Mouse (Mus musculus) thymus, postnatal 0 days (tissue): Measurements from ENCODE around the gene BC030870. TPM values are rescaled to one million over a fixed set of nuclear protein-coding genes. Genes with fewer than 3 reads are reported as not detected.
"Not testable (repeated sequence)": the region's sequence is repeated elsewhere in the genome, so short reads cannot be mapped to it uniquely, and the experiment has no call there.

ENCODE experiments used
- DNase-seq: peaks from one replicate; pipeline ENCODE4 v3.0.0-alpha.2; 2015; ENCODE audit warnings: low spot score
- polyA plus RNA-seq: library from polyadenylated mRNA; unstranded; fragments of >200 nt; fragmentation: Nextera tagmentation; extraction: Ambion mirVana; gene quantifications from 2 replicates; pipeline ENCODE4 v1.2.1, GENCODE M21; 2015

Gene BC030870
- not detected in 2 replicates for polyA plus RNA-seq

GRCm38 (mm10) chr8:65129199-65129788, at the start of gene BC030870:
Gene BC030870 (minus strand): TSS chr8:65129563.
- no peak for DNase-seq

GRCm38 (mm10) chr8:65174746-65175476, 45.5 kb upstream of the BC030870 start:
- no peak for DNase-seq

GRCm38 (mm10) chr8:65169184-65169583, 39.8 kb upstream of the BC030870 start:
- DNase-seq: no peak

GRCm38 (mm10) chr8:65160676-65161075, 31.3 kb upstream of the BC030870 start:
- not testable (repeated sequence) for DNase-seq

GRCm38 (mm10) chr8:65159096-65159748, 29.9 kb upstream of the BC030870 start:
- DNase-seq: no peak

- DNase-seq: no peak
These were observed 28.5 kb upstream of the BC030870 start for GRCm38 (mm10) chr8:65157901-65158300.

- DNase-seq: no peak
These were observed 9.6 kb upstream of the BC030870 start for GRCm38 (mm10) chr8:65138830-65139466.

- DNase-seq: no peak
These were observed 2.9 kb downstream of the BC030870 start for GRCm38 (mm10) chr8:65126454-65126853.

GRCm38 (mm10) chr8:65126014-65126413, 3.3 kb downstream of the BC030870 start:
- no peak for DNase-seq

GRCm38 (mm10) chr8:65112092-65112491, 17.3 kb downstream of the BC030870 start:
- no peak for DNase-seq

GRCm38 (mm10) chr8:65110285-65110691, 19.1 kb downstream of the BC030870 start:
- DNase-seq: peak; percentile 28

GRCm38 (mm10) chr8:65108936-65109335, 20.4 kb downstream of the BC030870 start:
- DNase-seq: no peak

GRCm38 (mm10) chr8:65107936-65108718, 21.2 kb downstream of the BC030870 start:
- no peak for DNase-seq

- no peak for DNase-seq
These were observed 25.3 kb downstream of the BC030870 start for GRCm38 (mm10) chr8:65104041-65104440.

GRCm38 (mm10) chr8:65103632-65104031, 25.7 kb downstream of the BC030870 start:
- no peak for DNase-seq

GRCm38 (mm10) chr8:65099735-65100134, 29.6 kb downstream of the BC030870 start:
- DNase-seq: no peak

- DNase-seq: no peak
These were observed 31.5 kb downstream of the BC030870 start for GRCm38 (mm10) chr8:65097760-65098415.

GRCm38 (mm10) chr8:65089781-65090180, 39.6 kb downstream of the BC030870 start:
- no peak for DNase-seq

- DNase-seq: no peak
These were observed 41.2 kb downstream of the BC030870 start for GRCm38 (mm10) chr8:65088120-65088519.

GRCm38 (mm10) chr8:65087711-65088110, 41.7 kb downstream of the BC030870 start:
- no peak for DNase-seq
